Mouse (Mus musculus): ENCODE results near the gene Cd3d.

The Cd3d gene

GRCm38 (mm10) chr9:44994962-44995361, 13.4 kb downstream of the Cd3d start:
- DNase-seq: no peak

- no peak for DNase-seq
Observed at GRCm38 (mm10) chr9:44996590-44996989, 15.0 kb downstream of the Cd3d start.

GRCm38 (mm10) chr9:44998138-44998537, 16.6 kb downstream of the Cd3d start:
- DNase-seq: no peak

GRCm38 (mm10) chr9:44999171-44999570, 17.6 kb downstream of the Cd3d start:
- no peak for DNase-seq

GRCm38 (mm10) chr9:44999776-45000175, 18.2 kb downstream of the Cd3d start:
- no peak for DNase-seq

- DNase-seq: no peak
Observed at GRCm38 (mm10) chr9:45000249-45000648, 18.7 kb downstream of the Cd3d start.

GRCm38 (mm10) chr9:45007404-45007803, 25.8 kb downstream of the Cd3d start:
- no peak for DNase-seq

- no peak for DNase-seq
Observed at GRCm38 (mm10) chr9:45008342-45008741, 26.8 kb downstream of the Cd3d start.

- DNase-seq: no peak
Observed at GRCm38 (mm10) chr9:45009180-45010078, 27.8 kb downstream of the Cd3d start, which contains the start of gene Cd3e. TSS of gene Cd3e (minus strand) at chr9:45009627.

GRCm38 (mm10) chr9:45010461-45010860, 28.9 kb downstream of the Cd3d start:
- DNase-seq: no peak

GRCm38 (mm10) chr9:45011291-45011690, 29.7 kb downstream of the Cd3d start:
- DNase-seq: no peak

GRCm38 (mm10) chr9:45014879-45015278, 33.3 kb downstream of the Cd3d start:
- no peak for DNase-seq

GRCm38 (mm10) chr9:45015841-45016240, 34.3 kb downstream of the Cd3d start:
- no peak for DNase-seq

- no peak for DNase-seq
Observed at GRCm38 (mm10) chr9:45018031-45018430, 36.4 kb downstream of the Cd3d start.

- DNase-seq: peak; percentile 38
Observed at GRCm38 (mm10) chr9:45022800-45023199, 41.2 kb downstream of the Cd3d start.

GRCm38 (mm10) chr9:45023638-45024037, 42.1 kb downstream of the Cd3d start:
- no peak for DNase-seq

GRCm38 (mm10) chr9:45024187-45024586, 42.6 kb downstream of the Cd3d start:
- DNase-seq: no peak

- no peak for DNase-seq
Observed at GRCm38 (mm10) chr9:45027376-45027775, 45.8 kb downstream of the Cd3d start.

- no peak for DNase-seq
Observed at GRCm38 (mm10) chr9:45030341-45030740, 48.8 kb downstream of the Cd3d start.

GRCm38 (mm10) chr9:45032261-45032660, 50.7 kb downstream of the Cd3d start:
- no peak for DNase-seq

- DNase-seq: no peak
Observed at GRCm38 (mm10) chr9:45034526-45034925, 52.9 kb downstream of the Cd3d start.

Data from right cerebral cortex, postnatal 14 days (tissue).